Mouse (Mus musculus) olfactory bulb, adult 2 months (tissue): ENCODE data around the gene Ramp2. TPM values are rescaled to one million over a fixed set of nuclear protein-coding genes. Genes with fewer than 3 reads are reported as not detected.

ENCODE experiments used
- H3K27ac ChIP-seq: fragments of 200-500 bp; 2 replicates; pipeline ENCODE4 v1.5.1; 2012; ENCODE audit warnings: low read depth, low read length; ENCODE audit not compliant: insufficient read depth
- H3K4me1 ChIP-seq: fragments of 200-500 bp; 2 replicates; pipeline ENCODE4 v1.6.1; 2012; ENCODE audit warnings: low read length; ENCODE audit not compliant: control insufficient read depth, insufficient read depth
- H3K4me3 ChIP-seq: fragments of 200-500 bp; 2 replicates; pipeline ENCODE4 v1.5.1; 2012; ENCODE audit warnings: mild to moderate bottlenecking, low read depth, low read length, moderate library complexity; ENCODE audit not compliant: insufficient read depth
- CTCF ChIP-seq: fragments of 200-500 bp; IDR thresholded peaks from 2 replicates; pipeline ENCODE4 v1.5.1; 2012; ENCODE audit warnings: low read depth, mild to moderate bottlenecking, low read length, moderate library complexity; ENCODE audit not compliant: insufficient read depth
- POLR2A ChIP-seq: fragments of 200-500 bp; IDR thresholded peaks from 2 replicates; pipeline ENCODE4 v1.6.1; 2012; ENCODE audit warnings: mild to moderate bottlenecking, low read depth, low read length, moderate library complexity; ENCODE audit not compliant: insufficient read depth
- WGBS: fragments of 180-500 bp; shearing (Covaris S2); methylation state at CpG from one replicate; pipeline ENCODE4 v1.1.7; 2018; 5-methylcytosine and 5-hydroxymethylcytosine counted together
- polyA plus RNA-seq: library from polyadenylated mRNA; stranded (reverse); fragments of >200 nt; gene quantifications from 2 replicates; pipeline ENCODE4 v1.2.4, GENCODE M21; 2012; ENCODE audit warnings: low replicate concordance; ENCODE audit not compliant: missing spikeins, insufficient read depth, insufficient read length

Ramp2 gene
- polyA plus RNA-seq, 1 experiment: not detected

DNA sequence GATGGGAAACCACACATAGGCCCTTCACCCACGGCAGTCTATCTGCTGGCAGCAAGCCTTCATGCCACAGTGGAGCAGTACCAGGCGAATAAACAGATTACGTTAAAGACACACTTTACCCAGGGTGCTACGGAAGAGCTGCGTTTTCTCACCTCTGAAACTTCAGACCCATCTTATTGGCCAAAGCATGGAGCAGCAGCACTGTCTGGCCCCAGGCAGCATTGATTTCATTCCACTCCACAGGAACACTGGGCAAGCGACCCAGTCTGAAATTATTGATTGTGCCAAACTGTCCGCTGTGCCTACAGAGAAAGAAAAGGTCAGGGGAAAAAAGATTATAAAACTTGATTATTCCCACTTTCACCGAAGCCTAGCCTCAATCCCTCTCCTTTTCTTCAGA, 45.4 kb downstream of the Ramp2 start:
- TF ChIP-seq CTCF: no peak
- TF ChIP-seq POLR2A: no peak
- 88% methylated on average over 8 of the region's 8 CpGs for WGBS
- Histone ChIP-seq H3K4me1 (no peaks in the 10 kb centered on the region), H3K4me3 (no peak overlapping the region), H3K27ac (no peak overlapping the region)

- 91% methylated on average over 8 of the region's 8 CpGs for WGBS
- H3K4me1 ChIP-seq: no peaks in the 10 kb centered on the region
Measured at GRCm38 (mm10) chr11:101295191-101295590, 49.4 kb downstream of the Ramp2 start.

DNA sequence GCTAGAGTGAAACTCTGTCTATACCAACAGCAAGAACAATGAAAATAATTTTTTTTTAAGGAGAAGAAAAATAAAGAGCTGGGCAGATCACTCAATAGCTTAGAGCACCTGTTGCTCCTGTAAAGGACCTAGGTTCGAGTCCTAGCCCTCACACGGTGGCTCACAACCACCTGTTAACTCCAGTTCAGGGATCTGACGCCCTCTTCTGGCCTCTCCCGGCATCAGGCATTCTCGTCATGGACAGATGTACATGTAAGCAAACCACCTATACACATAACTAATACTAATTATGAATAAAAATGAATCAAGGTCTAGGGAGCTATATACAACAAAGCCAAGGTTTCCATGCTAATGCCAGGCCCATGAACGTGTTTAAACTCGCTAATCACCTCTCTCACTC, 55.1 kb downstream of the Ramp2 start:
- Histone ChIP-seq H3K4me3 (no peak overlapping the region), H3K4me1 (peaks cover 5% of the 10 kb centered on the region; the same call in 1 of the 2 replicates), H3K27ac (no peak overlapping the region)
- TF ChIP-seq POLR2A (no peak), CTCF (no peak)
- 66% methylated on average over 7 of the region's 7 CpGs for WGBS

More at GRCm38 (mm10) chr11:101295191-101295590, 49.4 kb downstream of the Ramp2 start:
- H3K27ac ChIP-seq: no peak overlapping the region
- no peak for TF ChIP-seq POLR2A
- TF ChIP-seq CTCF: no peak
- no peak overlapping the region for H3K4me3 ChIP-seq

DNA sequence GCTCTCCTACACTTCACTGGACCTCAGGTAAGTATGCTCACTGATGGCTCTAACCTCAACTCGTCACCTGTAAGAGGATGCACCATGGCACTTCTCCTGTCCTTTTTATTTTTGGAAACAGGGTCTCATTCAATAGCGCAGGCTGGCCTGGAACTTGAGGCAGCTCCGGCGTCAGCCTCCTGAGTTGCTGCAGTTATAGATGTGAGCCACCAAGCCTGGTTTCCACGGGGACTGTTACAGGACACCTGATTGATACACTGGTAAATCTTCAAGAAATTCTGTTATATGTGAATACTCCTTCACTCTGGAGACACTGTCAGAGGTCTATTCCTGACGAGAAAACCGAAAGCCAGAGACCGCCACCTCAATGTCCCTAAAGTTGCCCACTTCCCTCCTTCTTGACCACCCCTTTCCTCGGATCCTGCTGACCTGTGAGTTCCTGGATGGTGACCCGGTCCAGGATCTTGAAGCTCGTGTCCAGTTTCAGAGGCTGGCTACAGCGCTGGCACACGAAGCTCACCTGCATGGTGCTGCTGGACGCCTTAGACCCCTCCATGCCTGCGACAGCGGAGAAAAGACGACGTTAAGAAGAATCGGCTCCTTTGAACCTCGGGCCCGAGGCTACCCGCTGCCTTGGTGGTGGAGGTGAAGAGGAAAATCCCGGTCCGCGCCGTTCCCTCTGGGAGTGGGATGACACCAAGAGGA, 55.6 kb downstream of the Ramp2 start:
- no peak overlapping the region for H3K27ac ChIP-seq
- peaks cover 5% of the 10 kb centered on the region; the same call in 1 of the 2 replicates for H3K4me1 ChIP-seq
- TF ChIP-seq POLR2A: no peak
- TF ChIP-seq CTCF: no peak
- H3K4me3 ChIP-seq: peak overlapping the region; percentile 72
- 11% methylated on average over 26 of the region's 26 CpGs for WGBS

GRCm38 (mm10) chr11:101302004-101302798, 56.4 kb downstream of the Ramp2 start, which contains the start of gene Becn1:
Gene Becn1 (minus strand): TSS chr11:101302286.
- TF ChIP-seq CTCF (peak; percentile 87), POLR2A (peak; percentile 70)
- Histone ChIP-seq H3K4me3 (peak within 1 kb of the TSS; percentile 72), H3K27ac (no peak within 1 kb of the TSS), H3K4me1 (peaks cover 5% of the 10 kb centered on the region; the same call in 1 of the 2 replicates)
- WGBS: 5% methylated on average over 39 of the region's 39 CpGs

- H3K4me3 ChIP-seq: no peak overlapping the region
- H3K27ac ChIP-seq: no peak overlapping the region
- 46% methylated on average over 5 of the region's 5 CpGs for WGBS
- no peaks in the 10 kb centered on the region for H3K4me1 ChIP-seq
- TF ChIP-seq POLR2A (no peak), CTCF (no peak)
Measured at GRCm38 (mm10) chr11:101307744-101308143, 61.9 kb downstream of the Ramp2 start.

Other genes with a start within 250 kb of the Ramp2 start
- 524 TPM in 1 of 2 replicates, not detected in the other for gene Atp6v0a1, start 236.6 kb upstream of the Ramp2 start, polyA plus RNA-seq
- gene Naglu, start 176.0 kb upstream of the Ramp2 start, polyA plus RNA-seq: not detected in 2 replicates
- gene Hsd17b1, start 167.6 kb upstream of the Ramp2 start, polyA plus RNA-seq: not detected in 2 replicates
- not detected in 2 replicates for gene Coasy, start 163.5 kb upstream of the Ramp2 start, polyA plus RNA-seq
- not detected in 2 replicates for gene Mlx, start 158.8 kb upstream of the Ramp2 start, polyA plus RNA-seq
- not detected in 2 replicates for gene Psmc3ip, start 150.6 kb upstream of the Ramp2 start, polyA plus RNA-seq
- gene Retreg3, start 126.1 kb upstream of the Ramp2 start, polyA plus RNA-seq: not detected in 2 replicates
- gene Tubg1, start 126.1 kb upstream of the Ramp2 start, polyA plus RNA-seq: not detected in 2 replicates
- gene Tubg2, start 90.1 kb upstream of the Ramp2 start, polyA plus RNA-seq: not detected in 2 replicates
- gene Cntnap1, start 75.5 kb upstream of the Ramp2 start, polyA plus RNA-seq: not detected in 2 replicates
- gene Plekhh3, start 74.7 kb upstream of the Ramp2 start, polyA plus RNA-seq: not detected in 2 replicates
- gene Ccr10, start 70.6 kb upstream of the Ramp2 start, polyA plus RNA-seq: not detected in 2 replicates
- not detected in 2 replicates for gene Ezh1, start 19.6 kb upstream of the Ramp2 start, polyA plus RNA-seq
- gene Vps25, start 7.7 kb downstream of the Ramp2 start, polyA plus RNA-seq: not detected in 2 replicates
- gene Wnk4, start 14.5 kb downstream of the Ramp2 start, polyA plus RNA-seq: not detected in 2 replicates
- gene Cntd1, start 33.0 kb downstream of the Ramp2 start, polyA plus RNA-seq: not detected in 2 replicates
- gene Coa3, start 33.1 kb downstream of the Ramp2 start, polyA plus RNA-seq: not detected in 2 replicates
- gene Becn1, start 56.3 kb downstream of the Ramp2 start, polyA plus RNA-seq: not detected in 2 replicates
- 706 TPM in 1 of 2 replicates, not detected in the other for gene Psme3, start 70.2 kb downstream of the Ramp2 start, polyA plus RNA-seq
- gene Aoc2, start 79.0 kb downstream of the Ramp2 start, polyA plus RNA-seq: not detected in 2 replicates
- not detected in 2 replicates for gene Aoc3, start 84.6 kb downstream of the Ramp2 start, polyA plus RNA-seq
- gene G6pc, start 121.5 kb downstream of the Ramp2 start, polyA plus RNA-seq: not detected in 2 replicates
- gene Aarsd1, start 171.6 kb downstream of the Ramp2 start, polyA plus RNA-seq: not detected in 2 replicates
- not detected in 2 replicates for gene Gm27029, start 178.8 kb downstream of the Ramp2 start, polyA plus RNA-seq
- not detected in 2 replicates for gene Rundc1, start 179.1 kb downstream of the Ramp2 start, polyA plus RNA-seq
- gene Ptges3l, start 179.3 kb downstream of the Ramp2 start, polyA plus RNA-seq: not detected in 2 replicates
- not detected in 2 replicates for gene Rpl27, start 196.3 kb downstream of the Ramp2 start, polyA plus RNA-seq
- not detected in 2 replicates for gene Ifi35, start 202.4 kb downstream of the Ramp2 start, polyA plus RNA-seq
- 335 TPM in 1 of 2 replicates, not detected in the other for gene Rnd2, start 219.0 kb downstream of the Ramp2 start, polyA plus RNA-seq
- gene Vat1, start 220.2 kb downstream of the Ramp2 start, polyA plus RNA-seq: not detected in 2 replicates